Mouse (Mus musculus) hindbrain, embryonic 16.5 days (tissue): ENCODE results near the gene Eif4e1b. TPM values are rescaled to one million over a fixed set of nuclear protein-coding genes. Genes with fewer than 3 reads are reported as not detected.

Experiments used
- ATAC-seq: fragments of 200-750 bp; cut with Nextera tagmentation; 2 replicates; pipeline ENCODE4 v1.8.0; 2017; ENCODE audit warnings: moderate TSS enrichment, moderate library complexity
- H3K27ac ChIP-seq: fragments of 300-500 bp; sonication (generic); 2 replicates; pipeline ENCODE4 v1.5.1; 2014; ENCODE audit warnings: low read depth, mild to moderate bottlenecking, control low read depth, low read length, moderate library complexity
- H3K27me3 ChIP-seq: fragments of 300-500 bp; sonication (generic); replicated peaks from 2 replicates; pipeline ENCODE4 v1.6.1; 2014; ENCODE audit warnings: low read length; ENCODE audit not compliant: control insufficient read depth, insufficient read depth
- H3K36me3 ChIP-seq: fragments of 300-500 bp; sonication (generic); 2 replicates; pipeline ENCODE4 v1.6.1; 2014; ENCODE audit warnings: mild to moderate bottlenecking, low read length, moderate library complexity, mixed read lengths; ENCODE audit not compliant: control insufficient read depth, insufficient read depth
- H3K4me1 ChIP-seq: fragments of 300-500 bp; sonication (generic); 2 replicates; pipeline ENCODE4 v1.6.1; 2014; ENCODE audit warnings: low read depth, low read length; ENCODE audit not compliant: control insufficient read depth, insufficient read depth
- H3K4me2 ChIP-seq: fragments of 300-500 bp; sonication (generic); 2 replicates; pipeline ENCODE4 v1.6.1; 2014; ENCODE audit warnings: mild to moderate bottlenecking, low read length, control low read depth, moderate library complexity
- H3K4me3 ChIP-seq: fragments of 300-500 bp; sonication (generic); 2 replicates; pipeline ENCODE4 v1.5.1; 2014; ENCODE audit warnings: mild to moderate bottlenecking, low read length, control low read depth, moderate library complexity
- H3K9ac ChIP-seq: fragments of 300-500 bp; sonication (generic); 2 replicates; pipeline ENCODE4 v1.6.1; 2014; ENCODE audit warnings: low read depth, mild to moderate bottlenecking, control low read depth, low read length, moderate library complexity
- H3K9me3 ChIP-seq: fragments of 300-500 bp; sonication (generic); 2 replicates; pipeline ENCODE4 v1.6.1; 2014; ENCODE audit warnings: mild to moderate bottlenecking, low read length, moderate library complexity; ENCODE audit not compliant: control insufficient read depth
- WGBS: fragments of 180-500 bp; shearing (Covaris S2); extraction: QIAGEN DNeasy Blood & Tissue Kit; methylation state at CpG from one replicate; pipeline ENCODE4 v1.1.7; 2014; 5-methylcytosine and 5-hydroxymethylcytosine counted together
- polyA plus RNA-seq: library from polyadenylated mRNA; unstranded; fragments of >200 nt; fragmentation: Nextera tagmentation; extraction: Ambion mirVana; gene quantifications from 2 replicates; pipeline ENCODE4 v1.2.1, GENCODE M21; 2015

Gene Eif4e1b
- polyA plus RNA-seq, 1 experiment from 2014 or later: not detected

GRCm38 (mm10) chr13:54808067-54808466, 24.3 kb downstream of the Eif4e1b start:
- Histone ChIP-seq H3K4me2 (no peak overlapping the region), H3K4me1 (no peaks in the 10 kb centered on the region), H3K36me3 (no peaks in the 10 kb centered on the region), H3K9me3 (no peaks in the 10 kb centered on the region), H3K27me3 (no peaks in the 10 kb centered on the region), H3K9ac (no peak overlapping the region), H3K27ac (no peak overlapping the region), H3K4me3 (no peak overlapping the region)
- 74% methylated on average over 12 of the region's 12 CpGs for WGBS
- ATAC-seq: no peak

- no peaks in the 10 kb centered on the region for H3K36me3 ChIP-seq
- H3K27ac ChIP-seq: no peak overlapping the region
- no peaks in the 10 kb centered on the region for H3K27me3 ChIP-seq
- no peak overlapping the region for H3K4me2 ChIP-seq
- H3K4me1 ChIP-seq: no peaks in the 10 kb centered on the region
- no peak for ATAC-seq
- H3K9ac ChIP-seq: no peak overlapping the region
- H3K9me3 ChIP-seq: no peaks in the 10 kb centered on the region; the same call in 1 of the 2 replicates
- 75% methylated on average over 7 of the region's 7 CpGs for WGBS
- H3K4me3 ChIP-seq: no peak overlapping the region
Measured at GRCm38 (mm10) chr13:54811476-54811875, 27.7 kb downstream of the Eif4e1b start.

GRCm38 (mm10) chr13:54813381-54813780, 29.6 kb downstream of the Eif4e1b start:
- H3K4me3 ChIP-seq: no peak overlapping the region
- no peaks in the 10 kb centered on the region; the same call in 1 of the 2 replicates for H3K9me3 ChIP-seq
- no peak overlapping the region for H3K27ac ChIP-seq
- ATAC-seq: no peak
- WGBS: 94% methylated on average over 9 of the region's 9 CpGs
- H3K4me2 ChIP-seq: no peak overlapping the region
- H3K9ac ChIP-seq: no peak overlapping the region
- peaks cover 2% of the 10 kb centered on the region for H3K4me1 ChIP-seq
- H3K36me3 ChIP-seq: no peaks in the 10 kb centered on the region
- H3K27me3 ChIP-seq: no peaks in the 10 kb centered on the region

- no peaks in the 10 kb centered on the region for H3K27me3 ChIP-seq
- ATAC-seq: peak; percentile 74
- 14% methylated on average over 17 of the region's 17 CpGs for WGBS
- no peak overlapping the region for H3K4me3 ChIP-seq
- no peaks in the 10 kb centered on the region for H3K9me3 ChIP-seq
- peak overlapping the region; percentile 25 for H3K4me2 ChIP-seq
- H3K4me1 ChIP-seq: peaks cover 10% of the 10 kb centered on the region
- H3K36me3 ChIP-seq: no peaks in the 10 kb centered on the region
- H3K9ac ChIP-seq: no peak overlapping the region
- H3K27ac ChIP-seq: peak overlapping the region; percentile 55
Measured at GRCm38 (mm10) chr13:54818399-54819254, 34.8 kb downstream of the Eif4e1b start.

DNA sequence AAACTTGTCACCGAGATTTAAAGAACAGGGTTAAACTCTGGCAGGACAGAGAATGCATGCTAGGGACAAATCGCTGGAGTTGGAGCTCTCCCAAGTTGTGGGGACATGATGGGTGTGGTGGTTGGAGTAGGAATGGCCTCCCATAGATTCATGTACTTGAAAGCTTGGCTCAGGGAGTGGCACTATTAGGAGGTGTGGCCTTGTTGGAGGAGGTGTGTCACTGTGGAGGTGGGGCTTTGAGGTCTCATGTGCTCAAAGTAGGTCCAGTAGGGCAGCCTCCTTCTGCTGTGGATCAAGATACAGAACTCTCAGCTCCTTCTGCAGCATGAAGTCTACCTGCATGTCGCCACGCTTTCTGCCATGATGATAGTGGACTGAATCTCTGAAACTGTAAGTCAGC, 37.3 kb downstream of the Eif4e1b start:
- Histone ChIP-seq H3K27me3 (no peaks in the 10 kb centered on the region), H3K4me2 (no peak overlapping the region)

GRCm38 (mm10) chr13:54821931-54822330, 38.1 kb downstream of the Eif4e1b start:
- no peak overlapping the region for H3K4me2 ChIP-seq
- 75% methylated on average over 2 of the region's 2 CpGs for WGBS
- no peak overlapping the region for H3K4me3 ChIP-seq
- H3K27ac ChIP-seq: no peak overlapping the region
- H3K27me3 ChIP-seq: no peaks in the 10 kb centered on the region
- no peak for ATAC-seq
- no peaks in the 10 kb centered on the region for H3K9me3 ChIP-seq
- H3K4me1 ChIP-seq: peaks cover 21% of the 10 kb centered on the region
- H3K36me3 ChIP-seq: no peaks in the 10 kb centered on the region
- H3K9ac ChIP-seq: no peak overlapping the region

More for the DNA sequence above, 37.3 kb downstream of the Eif4e1b start:
- no peak overlapping the region for H3K4me3 ChIP-seq
- no peaks in the 10 kb centered on the region for H3K9me3 ChIP-seq
- no peak overlapping the region for H3K9ac ChIP-seq
- no peak overlapping the region for H3K27ac ChIP-seq
- WGBS: 90% methylated on average over 4 of the region's 4 CpGs
- H3K36me3 ChIP-seq: no peaks in the 10 kb centered on the region
- no peak for ATAC-seq
- peaks cover 21% of the 10 kb centered on the region for H3K4me1 ChIP-seq

GRCm38 (mm10) chr13:54824111-54824931, 40.5 kb downstream of the Eif4e1b start:
- Histone ChIP-seq H3K4me1 (peaks cover 14% of the 10 kb centered on the region), H3K9ac (no peak overlapping the region), H3K9me3 (no peaks in the 10 kb centered on the region), H3K27me3 (no peaks in the 10 kb centered on the region), H3K27ac (0 out of 2 replicates have a peak overlapping the region, but pooled peaks have one; percentile 14), H3K4me2 (peak overlapping the region; percentile 34), H3K36me3 (no peaks in the 10 kb centered on the region), H3K4me3 (no peak overlapping the region)
- peak; percentile 86 for ATAC-seq
- 12% methylated on average over 25 of the region's 25 CpGs for WGBS

GRCm38 (mm10) chr13:54827992-54828391, 44.2 kb downstream of the Eif4e1b start:
- Histone ChIP-seq H3K4me3 (no peak overlapping the region), H3K27me3 (no peaks in the 10 kb centered on the region), H3K4me1 (peaks cover 16% of the 10 kb centered on the region), H3K36me3 (no peaks in the 10 kb centered on the region), H3K9me3 (no peaks in the 10 kb centered on the region), H3K27ac (no peak overlapping the region), H3K4me2 (no peak overlapping the region), H3K9ac (no peak overlapping the region)
- ATAC-seq: no peak
- WGBS: 52% methylated on average over 7 of the region's 7 CpGs

- Histone ChIP-seq H3K36me3 (no peaks in the 10 kb centered on the region), H3K27ac (no peak overlapping the region), H3K4me3 (no peak overlapping the region), H3K4me2 (no peak overlapping the region), H3K9ac (no peak overlapping the region), H3K27me3 (no peaks in the 10 kb centered on the region), H3K4me1 (peaks cover 16% of the 10 kb centered on the region), H3K9me3 (no peaks in the 10 kb centered on the region)
- 63% methylated on average over 6 of the region's 6 CpGs for WGBS
- no peak for ATAC-seq
Measured at GRCm38 (mm10) chr13:54828508-54828907, 44.7 kb downstream of the Eif4e1b start.
